Mouse (Mus musculus): ENCODE data around the gene Olfr1386. TPM values are rescaled to one million over a fixed set of nuclear protein-coding genes. Genes with fewer than 3 reads are reported as not detected.

Olfr1386 gene
- total and polyA plus RNA-seq, 3 experiments: not detected

GRCm38 (mm10) chr11:49429641-49430040 lies 35.2 kb upstream of the Olfr1386 start:
- H3K9ac ChIP-seq (ENCODE audit: control insufficient read depth, low read depth, low read length, poor library complexity, severe bottlenecking): no peak overlapping the region
- H3K36me3 ChIP-seq (ENCODE audit: control insufficient read depth in 1 of 2, insufficient read depth in 2 of 2, low read length in 2 of 2): no peaks in the 10 kb centered on the region
- no peak for DNase-seq (ENCODE audit: low read depth, low spot score)

GRCm38 (mm10) chr11:49436411-49436810 lies 28.4 kb upstream of the Olfr1386 start, which contains the start of gene Olfr1388:
TSS of gene Olfr1388 (plus strand) at chr11:49436624.
- Histone ChIP-seq H3K27me3 (ENCODE audit: control insufficient read depth in 1 of 2, insufficient read depth in 2 of 2, low read length in 2 of 2) (no peaks in the 10 kb centered on the region; a peak in 1 of 4 replicates), H3K4me1 (ENCODE audit: control insufficient read depth in 1 of 2, insufficient read depth in 2 of 2, low read length in 2 of 2) (no peaks in the 10 kb centered on the region), H3K9ac (ENCODE audit: control insufficient read depth, low read depth, low read length, poor library complexity, severe bottlenecking) (no peak within 1 kb of the TSS), H3K79me2 (ENCODE audit: control insufficient read depth, insufficient read depth, low read length, poor library complexity) (no peaks in the 10 kb centered on the region), H3K4me3 (ENCODE audit: control insufficient read depth in 1 of 2, insufficient read depth in 1 of 2, low read depth in 2 of 2, low read length in 2 of 2) (no peak within 1 kb of the TSS), H3K36me3 (ENCODE audit: control insufficient read depth in 1 of 2, insufficient read depth in 2 of 2, low read length in 2 of 2) (no peaks in the 10 kb centered on the region), H3K27ac (ENCODE audit: control insufficient read depth, low read depth, low read length) (no peak within 1 kb of the TSS), H3K9me3 (replicated peaks; ENCODE audit: insufficient read depth, low read length) (no peaks in the 10 kb centered on the region)
- TF ChIP-seq NELFE (IDR thresholded peaks at IDR 0.05; ENCODE audit: low read depth, low read length) (no peak), HCFC1 (IDR thresholded peaks at IDR 0.05; ENCODE audit: low read depth, low read length) (no peak), UBTF (IDR thresholded peaks at IDR 0.05; ENCODE audit: borderline replicate concordance, insufficient read depth, low read depth, low read length) (no peak), EP300 (IDR thresholded peaks at IDR 0.05; ENCODE audit: low read depth in 1 of 2, low read length in 2 of 2) (no peak), NRF1 (IDR thresholded peaks at IDR 0.05; ENCODE audit: insufficient read depth, low read depth, low read length, poor library complexity, severe bottlenecking) (no peak), POLR2A (IDR thresholded peaks at IDR 0.05; ENCODE audit: control insufficient read depth in 1 of 2, insufficient read depth in 1 of 2, low read depth in 1 of 2, low read length in 2 of 2, poor library complexity in 1 of 2) (no peak), MYC (IDR thresholded peaks at IDR 0.05; ENCODE audit: low read depth, low read length) (no peak), TCF12 (IDR thresholded peaks at IDR 0.05; ENCODE audit: low read depth, low read length) (no peak), TAL1 (IDR thresholded peaks at IDR 0.05; ENCODE audit: low read length) (no peak), MXI1 (IDR thresholded peaks at IDR 0.05; ENCODE audit: low read depth, low read length) (no peak), MYB (IDR thresholded peaks at IDR 0.05; ENCODE audit: low read depth, low read length) (no peak), CHD1 (IDR thresholded peaks at IDR 0.05; ENCODE audit: low read depth, low read length) (no peak), SIN3A (IDR thresholded peaks at IDR 0.05; ENCODE audit: low read length) (no peak), SMC3 (IDR thresholded peaks at IDR 0.05; ENCODE audit: low read depth, low read length) (no peak)
- DNase-seq (ENCODE audit: low read depth, low spot score): no peak

More at GRCm38 (mm10) chr11:49429641-49430040, 35.2 kb upstream of the Olfr1386 start:
- Histone ChIP-seq H3K4me3 (ENCODE audit: control insufficient read depth in 1 of 2, insufficient read depth in 1 of 2, low read depth in 2 of 2, low read length in 2 of 2) (no peak overlapping the region), H3K4me1 (ENCODE audit: control insufficient read depth in 1 of 2, insufficient read depth in 2 of 2, low read length in 2 of 2) (no peaks in the 10 kb centered on the region), H3K9me3 (replicated peaks; ENCODE audit: insufficient read depth, low read length) (no peaks in the 10 kb centered on the region), H3K79me2 (ENCODE audit: control insufficient read depth, insufficient read depth, low read length, poor library complexity) (no peaks in the 10 kb centered on the region), H3K27ac (ENCODE audit: control insufficient read depth, low read depth, low read length) (no peak overlapping the region), H3K27me3 (ENCODE audit: control insufficient read depth in 1 of 2, insufficient read depth in 2 of 2, low read length in 2 of 2) (no peaks in the 10 kb centered on the region)
- TF ChIP-seq UBTF (IDR thresholded peaks at IDR 0.05; ENCODE audit: borderline replicate concordance, insufficient read depth, low read depth, low read length) (no peak), MXI1 (IDR thresholded peaks at IDR 0.05; ENCODE audit: low read depth, low read length) (no peak), MYB (IDR thresholded peaks at IDR 0.05; ENCODE audit: low read depth, low read length) (no peak), POLR2AphosphoS2 (IDR thresholded peaks at IDR 0.05; ENCODE audit: low read length) (no peak), POLR2A (IDR thresholded peaks at IDR 0.05; ENCODE audit: control insufficient read depth in 1 of 2, insufficient read depth in 1 of 2, low read depth in 1 of 2, low read length in 2 of 2, poor library complexity in 1 of 2) (no peak), MAZ (IDR thresholded peaks at IDR 0.05; ENCODE audit: low read depth, low read length) (no peak), MAX (IDR thresholded peaks at IDR 0.05; ENCODE audit: low read length) (no peak), USF2 (IDR thresholded peaks at IDR 0.05; ENCODE audit: borderline replicate concordance in 1 of 2, insufficient read depth in 1 of 2, low read depth in 1 of 2, low read length in 2 of 2) (no peak), GATA1 (IDR thresholded peaks at IDR 0.05; ENCODE audit: low read depth, low read length) (no peak), POLR2AphosphoS5 (IDR thresholded peaks at IDR 0.05; ENCODE audit: borderline replicate concordance, low read depth, low read length) (no peak), ETS1 (IDR thresholded peaks at IDR 0.05; ENCODE audit: low read depth, low read length) (no peak)
